Mouse (Mus musculus) myocyte (in vitro differentiated cells): ENCODE results near the gene Tmem106b.

Experiments used
- CEBPB ChIP-seq: IDR thresholded peaks from 2 replicates; pipeline ENCODE4 v1.6.1; 2011; ENCODE audit warnings: mild to moderate bottlenecking, moderate library complexity; ENCODE audit not compliant: poor library complexity, insufficient read depth, severe bottlenecking
- E2F4 ChIP-seq: IDR thresholded peaks from one replicate; pipeline ENCODE4 v1.6.1; 2011; ENCODE audit warnings: mild to moderate bottlenecking, control low read depth, moderate library complexity; ENCODE audit not compliant: insufficient read depth
- MAX ChIP-seq: IDR thresholded peaks from one replicate; pipeline ENCODE4 v1.6.1; 2011; ENCODE audit warnings: low read depth, mild to moderate bottlenecking, control low read depth
- MYOD1 ChIP-seq, 3 experiments: IDR thresholded peaks; one replicate each; pipeline ENCODE4 v1.6.1; 2011; ENCODE audit warnings: control low read depth in 2 of 3, low read depth in 2 of 3, mild to moderate bottlenecking in 2 of 3, moderate library complexity in 1 of 3; ENCODE audit not compliant: insufficient read length in 2 of 3, control insufficient read depth in 1 of 3
- MYOG ChIP-seq, 3 experiments: IDR thresholded peaks; one replicate each; pipeline ENCODE4 v1.6.1; 2011; ENCODE audit warnings: control low read depth in 2 of 3, low read depth in 2 of 3, mild to moderate bottlenecking in 2 of 3; ENCODE audit not compliant: insufficient read length in 2 of 3, control insufficient read depth in 1 of 3, insufficient read depth in 1 of 3
- POLR2A ChIP-seq: IDR thresholded peaks from one replicate; pipeline ENCODE4 v1.6.1; 2011; ENCODE audit warnings: low read depth, mild to moderate bottlenecking, control low read depth, moderate library complexity; ENCODE audit not compliant: insufficient read length
- POLR2AphosphoS2 ChIP-seq: IDR thresholded peaks from one replicate; pipeline ENCODE4 v1.6.1; 2011; ENCODE audit warnings: low read depth, control low read depth; ENCODE audit not compliant: insufficient read length
- REST ChIP-seq: IDR thresholded peaks from one replicate; pipeline ENCODE4 v1.6.1; 2011; ENCODE audit warnings: mild to moderate bottlenecking, control low read depth, moderate library complexity; ENCODE audit not compliant: insufficient read depth, insufficient read length
- SRF ChIP-seq: IDR thresholded peaks from one replicate; pipeline ENCODE4 v1.6.1; 2011; ENCODE audit warnings: low read depth; ENCODE audit not compliant: control insufficient read depth, insufficient read length
- TCF12 ChIP-seq: IDR thresholded peaks from one replicate; pipeline ENCODE4 v1.6.1; 2011; ENCODE audit warnings: mild to moderate bottlenecking, control low read depth; ENCODE audit not compliant: poor library complexity, insufficient read depth, severe bottlenecking
- TCF3 ChIP-seq: IDR thresholded peaks from one replicate; pipeline ENCODE4 v1.6.1; 2011; ENCODE audit warnings: low read depth, control low read depth; ENCODE audit not compliant: insufficient read length
- USF1 ChIP-seq: IDR thresholded peaks from one replicate; pipeline ENCODE4 v1.6.1; 2011; ENCODE audit warnings: low read depth, mild to moderate bottlenecking, control low read depth, moderate library complexity

GRCm38 (mm10) chr6:13062691-13063255, 6.8 kb upstream of the Tmem106b start:
- TF ChIP-seq USF1 (no peak), POLR2A (no peak), TCF12 (no peak), MYOD1 (IDR thresholded peaks at IDR 0.05; ENCODE audit: control insufficient read depth in 1 of 3, insufficient read length in 2 of 3, low read depth in 2 of 3) (no peak), SRF (no peak), CEBPB (no peak), E2F4 (no peak), MAX (no peak), TCF3 (no peak), POLR2AphosphoS2 (no peak), MYOG (IDR thresholded peaks at IDR 0.05; ENCODE audit: control insufficient read depth in 1 of 3, insufficient read depth in 1 of 3, insufficient read length in 2 of 3, low read depth in 2 of 3) (no peak), REST (no peak)
